Mouse (Mus musculus): ENCODE data around the gene Kcnab3. TPM values are rescaled to one million over a fixed set of nuclear protein-coding genes. Genes with fewer than 3 reads are reported as not detected.

The Kcnab3 gene
- polyA plus RNA-seq, 1 experiment from 2014 or later = 1.6 TPM

DNA sequence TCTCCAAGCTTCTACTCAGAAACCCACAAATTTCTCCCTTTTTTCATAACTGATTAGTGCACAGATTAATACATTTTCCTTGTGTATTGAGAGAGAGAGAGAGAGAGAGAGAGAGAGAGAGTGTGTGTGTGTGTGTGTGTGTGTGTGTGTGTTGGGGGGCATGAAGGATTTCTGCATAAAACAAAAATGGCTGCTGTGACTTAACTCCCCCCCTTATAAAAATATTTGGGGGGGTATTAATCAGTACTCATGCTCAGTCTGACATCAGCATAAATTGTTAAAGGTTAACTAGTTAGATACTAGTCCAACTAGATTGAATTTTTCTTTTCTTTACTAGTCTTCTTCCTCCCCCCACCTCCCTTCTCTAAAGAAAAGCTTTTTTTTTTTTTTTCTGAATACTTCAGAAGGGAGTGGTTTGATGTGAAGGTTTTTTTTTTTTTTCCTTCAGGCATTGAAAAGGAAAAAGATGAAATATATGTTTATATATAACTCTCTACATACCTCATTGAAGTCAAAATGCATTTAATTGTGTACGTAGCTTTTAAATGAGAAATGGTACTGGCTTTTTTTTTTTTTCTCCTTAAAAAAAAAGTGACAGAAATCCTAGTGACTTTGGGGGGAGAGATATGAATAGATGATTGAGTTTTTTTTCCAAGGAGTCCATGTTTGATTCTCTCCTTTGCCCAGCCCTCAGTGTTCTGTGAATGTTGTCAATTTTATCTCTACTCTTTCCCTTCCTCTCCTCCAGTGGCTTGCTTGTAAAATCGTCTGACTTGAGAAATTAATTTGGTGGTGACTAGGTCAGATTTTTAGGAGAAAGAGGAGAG lies 44.1 kb downstream of the Kcnab3 start:
- POLR2A ChIA-PET = interaction anchor here (0.6 to 1.1 kb wide), 9 partner anchors 9 to 1299 kb away, joined by 3 to 5 read pairs (median 3); no protein-coding TSS in a partner anchor
- in situ Hi-C loops (cut with MboI; ENCODE audit: low pct_unique_long_range_greater_than_20kb) = no loop called here
- no peak for DNase-seq (ENCODE audit: low read depth, low spot score)
- H3K27me3 ChIP-seq = no peaks in the 10 kb centered on the region
- ATAC-seq = no peak
- TF ChIP-seq CTCF (IDR thresholded peaks at IDR 0.05) = no peak
- CTCF ChIA-PET = interaction anchor here (0.9 to 1.3 kb wide), 4 partner anchors 9 to 100 kb away, joined by 3 read pairs; no protein-coding TSS in a partner anchor

DNA sequence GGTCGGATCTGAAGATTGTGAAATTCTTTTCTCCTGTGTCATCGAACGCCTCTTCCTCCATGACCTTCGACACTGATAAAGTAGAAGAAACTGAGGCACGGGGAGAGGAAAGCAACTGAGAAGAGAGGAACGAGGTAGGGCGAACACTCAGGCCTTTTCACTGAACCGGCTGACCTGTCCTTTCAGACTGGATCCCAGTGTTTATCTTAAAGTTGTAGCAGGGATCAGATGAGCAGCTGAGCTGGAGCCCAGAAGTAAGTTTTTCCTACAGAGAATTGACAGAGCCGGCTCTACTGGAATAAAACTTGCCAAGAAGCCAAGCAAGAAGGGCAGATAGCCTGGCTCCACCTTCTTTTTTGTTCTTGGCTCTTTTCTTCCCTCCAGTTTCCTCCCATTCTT lies 44.8 kb downstream of the Kcnab3 start:
- no peaks in the 10 kb centered on the region for H3K27me3 ChIP-seq
- no peak for ATAC-seq
- ChIA-PET CTCF (interaction anchor here (1.1 to 1.3 kb wide), 2 partner anchors 9 to 101 kb away, joined by 3 read pairs; no protein-coding TSS in a partner anchor), POLR2A (interaction anchor here (0.6 to 1.1 kb wide), 4 partner anchors 9 to 1299 kb away, joined by 3 to 5 read pairs (median 3); no protein-coding TSS in a partner anchor)
- in situ Hi-C loops (cut with MboI; ENCODE audit: low pct_unique_long_range_greater_than_20kb) = no loop called here
- DNase-seq (ENCODE audit: low read depth, low spot score) = no peak
- TF ChIP-seq CTCF (IDR thresholded peaks at IDR 0.05) = no peak

DNA sequence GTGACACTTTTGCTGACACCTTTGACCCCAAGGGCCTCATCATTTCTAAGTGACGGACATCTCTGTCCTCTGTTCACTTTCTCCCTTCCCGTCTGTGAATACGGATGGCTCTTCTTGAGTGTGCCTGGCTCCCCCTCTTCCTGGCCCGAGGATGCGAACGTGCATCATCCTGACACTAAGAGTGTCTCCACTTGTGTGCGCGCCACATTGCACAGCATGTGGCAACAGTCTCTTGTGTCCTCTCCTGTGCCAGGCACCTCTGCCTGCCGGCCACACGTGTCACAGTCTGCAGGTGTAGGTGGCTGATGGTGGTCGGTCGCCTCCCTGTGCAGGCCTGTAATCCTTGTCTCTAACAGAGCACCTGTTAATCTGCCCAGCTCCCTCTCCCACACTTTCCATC lies 45.5 kb downstream of the Kcnab3 start:
- ATAC-seq (no peak), DNase-seq (ENCODE audit: low read depth, low spot score) (no peak)
- H3K27me3 ChIP-seq = no peaks in the 10 kb centered on the region
- CTCF ChIA-PET = interaction anchor here (1.4 kb wide), 1 partner anchor 11 kb away, joined by 3 read pairs; no protein-coding TSS in a partner anchor
- TF ChIP-seq CTCF (IDR thresholded peaks at IDR 0.05) = no peak
- POLR2A ChIA-PET = no interaction called here
- in situ Hi-C loops (cut with MboI; ENCODE audit: low pct_unique_long_range_greater_than_20kb) = no loop called here

DNA sequence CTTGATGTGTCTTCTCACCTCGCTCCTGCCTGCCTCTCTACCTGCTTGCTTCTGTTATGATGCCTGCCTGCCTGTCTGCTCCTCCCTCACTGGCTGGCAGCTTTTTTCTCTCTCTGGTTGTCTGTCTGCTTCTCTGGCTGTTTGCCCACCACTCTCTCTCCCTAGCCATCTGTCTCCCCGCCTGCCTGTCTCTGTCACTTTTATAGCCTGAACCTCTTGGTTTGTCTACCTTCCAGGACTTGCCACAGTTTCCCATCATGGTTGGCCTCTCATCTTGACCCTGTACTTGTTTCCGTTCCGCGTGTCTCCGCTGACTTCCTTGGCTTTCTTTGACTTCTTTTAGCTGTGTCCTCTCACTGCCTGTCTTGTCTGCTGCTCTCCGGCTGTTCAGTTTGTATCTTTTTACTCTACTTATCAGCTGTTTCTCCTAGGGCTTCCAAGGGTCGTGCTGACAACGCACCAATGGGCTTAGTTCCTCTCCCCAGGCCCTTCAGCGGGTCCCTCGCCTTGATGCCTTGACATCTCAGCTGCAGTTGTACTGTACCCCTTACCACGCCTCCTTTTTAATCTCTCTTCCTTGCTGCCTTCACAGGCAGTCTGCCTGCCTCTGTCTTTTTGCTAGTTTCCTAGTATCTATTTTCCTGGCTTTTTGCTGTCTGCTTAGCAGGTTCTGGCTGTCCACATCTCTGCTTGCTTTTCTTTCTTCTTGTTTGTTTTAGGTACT lies 46.2 kb downstream of the Kcnab3 start:
- DNase-seq (ENCODE audit: low read depth, low spot score) (no peak), ATAC-seq (no peak)
- CTCF ChIA-PET = interaction anchor here (1.4 kb wide), 1 partner anchor 10 kb away, joined by 3 read pairs; no protein-coding TSS in a partner anchor
- no peak for TF ChIP-seq CTCF (IDR thresholded peaks at IDR 0.05)
- H3K27me3 ChIP-seq = no peaks in the 10 kb centered on the region
- POLR2A ChIA-PET = no interaction called here
- in situ Hi-C loops (cut with MboI; ENCODE audit: low pct_unique_long_range_greater_than_20kb) = no loop called here

DNA sequence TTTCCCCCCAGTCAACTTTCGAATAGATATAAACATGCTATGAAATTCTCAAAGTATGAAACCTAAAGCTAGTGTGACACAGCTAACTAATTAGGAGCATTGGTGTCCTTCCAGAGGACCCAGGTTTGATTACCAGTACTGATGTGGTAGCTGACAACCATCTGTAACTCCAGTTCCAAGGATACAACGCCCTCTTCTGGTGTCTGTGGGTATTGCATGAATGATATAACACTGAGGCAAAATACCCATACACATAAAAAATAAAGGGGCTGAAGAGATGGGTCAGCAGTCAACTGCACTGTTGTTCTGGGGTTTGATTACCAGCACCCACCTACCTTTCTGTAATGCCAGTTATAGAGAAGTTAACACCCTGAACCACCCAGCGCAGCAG lies 46.7 kb downstream of the Kcnab3 start:
- ATAC-seq (no peak), DNase-seq (ENCODE audit: low read depth, low spot score) (no peak)
- H3K27me3 ChIP-seq = no peaks in the 10 kb centered on the region
- ChIA-PET POLR2A (no interaction called here), CTCF (interaction anchor here (1.4 kb wide), 1 partner anchor 10 kb away, joined by 3 read pairs; no protein-coding TSS in a partner anchor)
- in situ Hi-C loops (cut with MboI; ENCODE audit: low pct_unique_long_range_greater_than_20kb) = no loop called here
- no peak for TF ChIP-seq CTCF (IDR thresholded peaks at IDR 0.05)

DNA sequence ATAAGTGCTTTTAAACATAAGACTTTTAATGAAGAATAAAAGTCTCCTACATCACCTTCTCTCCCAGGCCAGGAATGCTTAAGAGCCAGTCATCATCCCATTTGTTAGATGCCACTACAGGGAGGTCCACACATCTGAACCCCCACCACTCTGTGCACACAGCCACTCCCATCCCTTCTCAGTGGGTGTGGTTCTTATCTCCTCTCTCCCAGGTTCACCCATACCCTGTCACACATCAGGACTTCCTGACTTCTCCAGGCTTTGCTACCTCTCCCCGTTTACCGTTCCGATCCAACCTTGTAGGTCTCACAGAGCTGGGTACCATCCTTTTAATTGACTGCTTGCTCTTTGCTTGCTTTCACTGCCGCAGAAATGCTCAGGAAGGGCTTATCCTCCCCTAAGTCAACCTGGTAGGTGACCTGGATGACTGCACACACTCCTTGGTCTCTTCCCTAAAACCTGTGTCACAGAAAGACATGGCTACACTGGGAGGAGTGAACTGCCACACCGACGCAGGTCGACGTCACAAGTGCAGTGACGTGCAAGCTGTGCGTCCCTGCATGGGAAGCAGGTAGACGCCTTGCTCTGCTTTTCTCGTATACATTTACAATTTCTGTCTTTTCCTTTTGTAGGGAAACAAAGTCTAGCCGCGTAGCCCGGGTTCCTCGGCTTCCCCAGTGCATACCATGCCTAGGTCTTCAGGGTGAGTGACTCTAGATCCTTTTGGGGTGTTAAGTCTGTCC lies 47.3 kb downstream of the Kcnab3 start:
- CTCF ChIA-PET = interaction anchor here (1.4 kb wide), 1 partner anchor 9 kb away, joined by 3 read pairs; no protein-coding TSS in a partner anchor
- no peak for ATAC-seq

DNA sequence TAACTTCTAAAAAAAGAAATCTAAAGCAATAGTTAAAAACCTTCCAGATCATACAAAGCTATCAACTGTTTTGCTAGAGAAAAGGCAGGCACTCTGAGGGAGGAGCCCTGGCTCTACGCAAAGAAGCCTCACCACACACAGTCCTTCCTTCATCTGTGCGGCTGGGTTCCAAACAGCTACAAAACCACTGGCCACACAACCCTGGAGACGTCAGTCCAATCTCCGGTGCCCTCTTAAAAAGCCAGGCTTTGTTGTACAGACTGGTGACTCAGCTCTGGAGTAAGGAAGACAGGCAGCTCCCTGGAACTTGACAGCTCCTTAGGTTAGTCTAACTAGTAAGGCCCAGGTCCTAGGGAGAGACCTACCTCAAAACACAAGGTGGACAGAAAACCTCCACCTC lies 49.6 kb downstream of the Kcnab3 start:
- no peak for ATAC-seq
- no peak for DNase-seq (ENCODE audit: low read depth, low spot score)
- no peak for TF ChIP-seq CTCF (IDR thresholded peaks at IDR 0.05)
- ChIA-PET CTCF (interaction anchor here (0.7 to 0.8 kb wide), 2 partner anchors 14 to 102 kb away, joined by 3 read pairs; no protein-coding TSS in a partner anchor), POLR2A (no interaction called here)
- in situ Hi-C loops (cut with MboI; ENCODE audit: low pct_unique_long_range_greater_than_20kb) = no loop called here
- no peaks in the 10 kb centered on the region for H3K27me3 ChIP-seq

More for the DNA sequence above, 47.3 kb downstream of the Kcnab3 start:
- no peaks in the 10 kb centered on the region for H3K27me3 ChIP-seq
- DNase-seq (ENCODE audit: low read depth, low spot score) = no peak
- in situ Hi-C loops (cut with MboI; ENCODE audit: low pct_unique_long_range_greater_than_20kb) = no loop called here
- POLR2A ChIA-PET = no interaction called here
- TF ChIP-seq CTCF (IDR thresholded peaks at IDR 0.05) = no peak

DNA sequence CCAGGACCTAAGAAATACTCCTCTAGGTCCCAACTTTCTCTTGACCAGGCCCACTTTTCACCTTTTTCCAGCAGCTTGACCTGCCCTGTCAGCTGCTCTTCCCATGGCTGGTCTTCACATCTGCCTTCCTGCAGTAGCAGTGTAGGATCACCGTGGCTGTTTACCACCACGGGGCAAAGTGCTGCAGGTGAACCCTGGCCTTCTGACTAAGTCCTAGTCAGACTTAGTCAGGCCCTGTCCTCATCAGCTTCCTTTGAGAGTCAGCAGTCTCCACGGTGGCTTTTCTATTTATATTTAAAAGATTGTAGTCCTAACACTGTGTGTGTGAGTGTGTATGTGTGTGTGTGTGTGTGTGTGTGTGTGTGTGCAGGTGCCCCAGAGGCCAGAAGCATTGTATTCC lies 51.7 kb downstream of the Kcnab3 start:
- ChIA-PET CTCF (no interaction called here), POLR2A (interaction anchor here (0.6 kb wide), 1 partner anchor 54 kb away, joined by 3 read pairs; the partner anchor contains the start of genes Cntrob and Trappc1)
- in situ Hi-C loops (cut with MboI; ENCODE audit: low pct_unique_long_range_greater_than_20kb) = no loop called here
- no peaks in the 10 kb centered on the region for H3K27me3 ChIP-seq
- TF ChIP-seq CTCF (IDR thresholded peaks at IDR 0.05) = no peak
- DNase-seq (ENCODE audit: low read depth, low spot score) = no peak
- no peak for ATAC-seq

DNA sequence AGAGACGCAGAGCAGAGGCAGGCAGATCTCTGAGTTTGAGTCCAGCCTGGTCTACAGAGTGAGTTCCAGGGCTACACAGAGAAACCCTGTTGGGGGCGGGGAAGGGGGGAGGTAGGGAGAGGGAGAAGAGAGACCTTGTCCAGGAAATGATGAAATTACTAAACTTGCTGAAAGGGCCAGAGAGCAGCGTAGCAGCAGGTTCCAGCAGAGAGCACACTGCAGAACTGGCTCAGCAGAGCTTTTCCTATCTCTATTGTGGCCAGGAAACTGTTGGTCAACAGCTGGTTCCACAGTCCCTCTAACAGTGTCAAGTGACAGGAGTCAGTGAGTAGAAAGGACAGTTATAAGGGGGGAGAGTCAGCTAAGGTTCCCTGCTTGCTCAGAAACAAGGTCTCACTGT lies 53.5 kb downstream of the Kcnab3 start:
- no peaks in the 10 kb centered on the region for H3K27me3 ChIP-seq
- POLR2A ChIA-PET = interaction anchor here (0.5 to 1.6 kb wide), 4 partner anchors 9 to 102 kb away, joined by 3 to 6 read pairs (median 4); no protein-coding TSS in a partner anchor
- CTCF ChIA-PET = interaction anchor here (0.7 to 1.1 kb wide), 2 partner anchors 9 to 10 kb away, joined by 3 read pairs; partner anchors contain the start of gene Chd3
- no peak for ATAC-seq
- no peak for DNase-seq (ENCODE audit: low read depth, low spot score)
- in situ Hi-C loops (cut with MboI; ENCODE audit: low pct_unique_long_range_greater_than_20kb) = no loop called here
- no peak for TF ChIP-seq CTCF (IDR thresholded peaks at IDR 0.05)

DNA sequence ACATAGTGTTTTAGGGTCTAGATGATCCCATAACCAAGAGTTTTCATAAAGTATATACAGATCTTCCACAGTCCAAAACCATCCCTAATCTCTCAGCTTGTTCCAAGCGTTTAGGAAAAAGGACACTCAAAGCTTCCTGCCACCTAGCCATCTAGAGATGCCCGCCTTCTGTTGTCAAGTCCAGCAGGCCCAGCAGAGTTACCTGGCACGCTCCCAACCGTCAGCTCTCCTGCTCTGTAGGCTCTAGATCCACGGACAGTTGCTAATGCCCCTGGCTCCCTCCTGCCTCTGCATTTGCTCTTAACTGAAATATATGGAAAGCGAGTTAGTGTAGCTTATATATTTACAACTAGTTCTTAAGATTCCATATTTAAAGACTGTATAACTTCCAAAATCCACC lies 55.3 kb downstream of the Kcnab3 start:
- ChIA-PET CTCF (no interaction called here), POLR2A (no interaction called here)
- TF ChIP-seq CTCF (IDR thresholded peaks at IDR 0.05) = no peak
- DNase-seq (ENCODE audit: low read depth, low spot score) (no peak), ATAC-seq (no peak)
- in situ Hi-C loops (cut with MboI; ENCODE audit: low pct_unique_long_range_greater_than_20kb) = no loop called here
- no peaks in the 10 kb centered on the region for H3K27me3 ChIP-seq

Other genes with a start within 250 kb of the Kcnab3 start
- 62.4 TPM for gene Vamp2, start 237.8 kb upstream of the Kcnab3 start, polyA plus RNA-seq (2021)
- 10.8 TPM for gene Per1, start 231.0 kb upstream of the Kcnab3 start, polyA plus RNA-seq (2021)
- 0.53 TPM for gene Hes7, start 205.9 kb upstream of the Kcnab3 start, polyA plus RNA-seq (2021)
- 0.96 TPM for gene 9130213A22Rik, start 203.7 kb upstream of the Kcnab3 start, polyA plus RNA-seq (2021)
- gene Aloxe3, start 200.4 kb upstream of the Kcnab3 start, polyA plus RNA-seq (2021) = 0.36 TPM
- not detected for gene Alox12b, start 169.3 kb upstream of the Kcnab3 start, polyA plus RNA-seq (2021)
- gene Alox8, start 128.4 kb upstream of the Kcnab3 start, polyA plus RNA-seq (2021) = not detected
- gene Gucy2e, start 89.2 kb upstream of the Kcnab3 start, polyA plus RNA-seq (2021) = not detected
- 21.1 TPM for gene Cntrob, start 2.5 kb upstream of the Kcnab3 start, polyA plus RNA-seq (2021)
- 84.6 TPM for gene Trappc1, start 2.3 kb upstream of the Kcnab3 start, polyA plus RNA-seq (2021)
- gene Rnf227, start 14.2 kb downstream of the Kcnab3 start, polyA plus RNA-seq (2021) = 7.4 TPM
- 295 TPM for gene Chd3, start 43.1 kb downstream of the Kcnab3 start, polyA plus RNA-seq (2021)
- gene Naa38, start 69.2 kb downstream of the Kcnab3 start, polyA plus RNA-seq (2021) = 128 TPM
- gene Cyb5d1, start 69.4 kb downstream of the Kcnab3 start, polyA plus RNA-seq (2021) = 28.1 TPM
- 0.18 TPM for gene Tmem88, start 72.0 kb downstream of the Kcnab3 start, polyA plus RNA-seq (2021)
- 26.6 TPM for gene Kdm6b, start 87.4 kb downstream of the Kcnab3 start, polyA plus RNA-seq (2021)
- 1.4 TPM for gene Dnah2, start 222.9 kb downstream of the Kcnab3 start, polyA plus RNA-seq (2021)
- 0.27 TPM for gene Efnb3, start 233.9 kb downstream of the Kcnab3 start, polyA plus RNA-seq (2021)